Mouse (Mus musculus) c-Kit-positive CD71-negative TER-119-negative erythroid progenitor cells, embryonic 14.5 days (primary cell): ENCODE results near the gene Fgfr2.
A peak's percentile ranks its signal among the peaks of the same experiment; 100 is the strongest.

Source experiments
- DNase-seq: peaks from one replicate; pipeline ENCODE4 v3.0.0-alpha.2; 2013; ENCODE audit warnings: low read depth

Fgfr2 gene

DNA sequence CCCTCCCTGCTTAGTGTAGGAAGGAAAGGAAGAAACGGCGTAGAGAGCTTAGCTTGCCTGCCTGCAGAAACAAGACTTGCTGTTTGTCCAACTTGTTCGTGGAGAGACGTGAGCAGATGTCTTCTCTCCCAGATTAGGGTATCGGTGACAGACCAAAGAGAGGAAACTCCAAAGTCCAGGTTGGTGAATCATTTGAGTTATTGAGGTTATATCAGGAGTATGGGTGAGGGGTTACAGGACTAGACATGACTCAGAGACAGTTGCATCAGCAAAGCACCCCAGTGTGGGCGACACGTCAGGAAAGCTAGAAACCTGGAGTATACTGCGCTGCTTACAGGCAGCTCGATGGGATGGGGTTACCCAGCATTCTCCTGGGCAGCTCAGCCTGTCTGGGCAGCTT, 2457.8 kb downstream of the Fgfr2 start:
- DNase-seq: no peak

DNA sequence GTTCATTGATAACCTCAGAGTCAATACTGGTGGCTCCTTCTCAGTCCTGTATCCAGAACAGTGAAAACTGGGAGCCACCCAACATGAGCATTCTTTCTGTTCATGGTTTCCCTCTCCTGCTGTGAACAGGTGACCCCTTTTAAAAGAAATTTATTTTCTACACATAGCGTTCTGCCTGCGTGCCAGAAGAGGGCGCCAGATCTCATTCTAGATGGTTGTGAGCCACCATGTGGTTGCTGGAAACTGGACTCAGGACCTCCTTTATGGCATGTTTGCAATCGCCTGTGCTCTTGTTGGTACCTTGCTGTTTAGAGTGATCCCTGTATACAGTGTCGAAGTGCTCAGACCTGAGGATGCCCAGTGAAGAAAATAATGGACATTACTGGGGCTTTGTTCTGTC, 2458.5 kb downstream of the Fgfr2 start:
- DNase-seq: no peak

DNA sequence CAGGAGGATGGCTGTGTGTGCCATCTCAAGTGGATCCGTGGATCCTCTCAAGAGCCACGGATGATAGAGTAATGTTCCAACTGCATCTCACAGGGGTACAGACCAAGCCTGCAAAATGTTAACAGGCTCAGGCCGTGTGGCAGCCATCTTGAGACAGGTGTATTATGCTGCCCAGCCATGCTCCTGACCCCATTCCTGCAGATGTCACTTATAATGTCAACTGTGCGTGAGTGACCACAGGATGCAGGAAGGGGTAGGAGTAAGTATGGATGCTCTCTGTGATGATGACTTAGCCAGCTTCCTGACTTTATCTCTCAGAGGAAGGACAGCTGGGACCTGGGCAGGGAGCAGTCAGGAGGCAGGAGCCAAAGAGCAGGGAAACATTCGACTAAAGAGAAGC, 2459.1 kb downstream of the Fgfr2 start:
- no peak for DNase-seq

DNA sequence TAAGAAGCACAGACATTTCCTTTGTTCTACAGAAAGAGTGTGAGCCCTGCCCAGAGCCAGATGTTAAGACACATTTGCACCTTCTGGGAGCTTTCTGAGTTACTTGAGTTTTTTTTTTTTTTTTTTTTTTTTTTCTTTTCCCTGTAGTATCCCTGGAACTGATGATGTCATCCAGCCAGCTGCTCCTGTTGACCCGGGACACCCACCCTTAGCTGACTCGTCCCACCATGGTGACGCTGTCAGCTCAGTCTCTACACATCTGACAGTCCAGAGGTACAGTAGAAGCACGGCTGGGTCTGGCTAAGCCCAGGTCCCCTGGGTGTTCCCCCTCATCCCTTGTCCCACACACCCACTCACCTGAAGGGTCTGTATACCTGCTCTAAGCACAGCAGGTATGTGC, 2460.3 kb downstream of the Fgfr2 start:
- DNase-seq: no peak

DNA sequence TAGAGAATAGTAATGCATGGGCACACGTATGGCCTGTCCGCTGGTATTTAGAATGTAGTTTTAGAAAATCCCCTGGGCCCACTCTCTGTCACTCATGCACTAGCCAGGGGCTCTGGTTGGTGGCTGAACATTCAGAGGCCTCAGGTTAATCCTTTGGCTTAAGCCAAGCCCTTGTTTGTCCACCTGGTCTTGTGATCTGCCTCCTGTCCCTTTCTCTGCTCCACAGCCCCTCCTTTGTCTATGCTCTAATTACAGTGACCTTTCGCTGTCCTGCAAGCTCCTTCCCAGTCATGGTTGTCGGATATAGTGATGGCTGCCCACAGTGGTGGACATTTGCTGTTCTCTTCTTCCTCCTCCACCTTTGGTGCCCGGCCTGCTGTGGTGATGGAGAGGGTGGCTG, 2460.9 kb downstream of the Fgfr2 start:
- DNase-seq: no peak

DNA sequence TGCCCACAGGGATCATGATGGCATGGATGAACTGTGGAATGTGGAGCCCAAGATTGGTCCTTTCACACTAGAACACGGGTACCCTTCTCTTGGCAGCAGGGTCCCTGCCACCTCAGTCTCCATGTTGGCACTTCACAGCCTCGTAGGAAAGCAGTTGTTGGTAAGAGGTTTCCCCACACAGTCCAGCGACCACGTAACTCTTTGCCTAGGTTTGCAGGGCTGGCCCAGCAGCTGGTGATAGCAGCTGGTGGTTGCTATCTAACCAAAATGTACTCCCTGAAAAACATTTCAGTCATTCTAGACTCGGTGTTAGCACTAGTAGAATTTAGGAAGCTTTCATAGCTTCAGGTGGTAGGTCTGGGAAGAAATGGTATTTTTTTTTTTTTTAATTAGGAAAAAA, 2464.0 kb downstream of the Fgfr2 start:
- no peak for DNase-seq

DNA sequence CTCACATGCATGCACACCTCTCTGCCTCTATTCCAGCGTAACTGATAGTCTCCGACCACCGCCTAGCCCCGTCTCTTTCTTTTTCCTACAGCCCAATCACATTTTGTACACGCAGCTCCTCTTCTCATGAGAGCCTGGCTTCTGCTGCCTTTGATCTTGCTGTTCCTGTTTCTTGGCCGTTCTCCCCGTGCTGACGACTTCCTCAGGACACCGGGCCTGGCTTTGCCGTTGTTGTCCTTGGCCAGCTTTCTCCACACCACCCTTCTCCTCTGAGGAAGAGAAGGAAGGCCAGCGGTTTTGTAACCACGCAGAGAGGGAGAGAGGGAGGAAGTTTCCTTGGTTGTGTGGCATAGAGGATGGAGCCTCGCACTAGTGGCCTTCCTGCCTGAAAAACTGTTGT, 2465.4 kb downstream of the Fgfr2 start:
- no peak for DNase-seq

DNA sequence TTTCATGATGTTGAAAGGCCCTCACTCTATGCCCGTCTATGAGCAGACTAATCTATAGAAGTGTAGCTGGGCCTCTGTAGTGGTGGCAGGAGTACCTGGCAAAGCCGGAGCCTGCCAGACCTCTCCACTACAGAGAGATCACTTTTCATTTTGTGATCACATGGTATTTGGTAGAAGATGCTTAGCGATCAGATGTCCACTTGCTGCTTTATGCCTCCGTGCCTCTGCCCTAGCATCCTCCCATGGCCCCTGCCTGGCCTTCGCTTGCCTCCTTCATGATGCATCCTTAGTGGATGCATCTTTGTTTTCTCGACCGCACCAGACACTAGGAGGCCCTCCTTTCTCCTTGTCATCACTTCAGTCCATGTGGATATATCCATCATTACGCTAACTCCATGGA, 2466.2 kb downstream of the Fgfr2 start:
- no peak for DNase-seq

DNA sequence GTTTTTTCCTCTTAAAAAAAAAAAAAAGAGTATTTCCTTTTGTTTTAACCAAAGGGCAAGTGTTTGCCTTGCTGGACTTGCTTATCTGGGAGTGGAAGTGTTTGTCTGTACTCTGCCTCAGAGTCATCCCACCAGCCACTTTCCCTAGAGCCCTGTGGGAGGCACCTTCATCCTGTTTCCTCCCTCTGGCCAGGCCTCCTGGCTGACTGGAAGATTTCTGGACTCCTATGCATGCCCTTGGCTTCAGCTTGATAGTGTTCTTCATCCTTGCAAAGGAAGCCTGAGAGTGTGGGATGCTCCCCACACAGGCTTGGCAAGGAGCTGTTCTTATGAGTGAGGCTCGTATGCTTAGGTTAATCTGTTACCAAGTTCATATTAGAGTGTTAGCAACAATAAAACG, 2468.6 kb downstream of the Fgfr2 start:
- no peak for DNase-seq

DNA sequence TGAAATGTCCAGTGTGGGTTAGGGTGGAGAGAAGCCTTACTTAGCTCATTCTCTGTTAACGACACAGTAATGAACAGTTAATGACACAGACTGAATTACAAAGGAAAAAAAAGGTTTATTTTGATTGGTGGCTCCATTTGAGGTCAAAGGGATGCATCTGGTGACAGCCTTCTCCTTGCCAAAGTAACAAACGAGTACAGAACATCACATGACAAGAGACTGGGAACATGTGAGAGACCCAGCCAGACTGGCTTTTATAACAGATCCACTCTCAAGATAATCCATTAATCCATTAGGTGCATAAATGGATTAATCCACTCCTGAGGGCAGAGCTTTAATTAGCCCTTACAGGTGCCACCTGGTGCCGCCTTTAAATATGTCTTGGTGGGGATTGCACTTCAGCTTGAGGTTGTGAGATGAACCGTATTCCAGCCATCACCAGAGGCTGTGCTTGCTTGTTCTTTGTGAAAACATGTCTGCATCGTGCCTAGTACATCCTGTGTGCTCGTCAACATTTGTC, 2470.1 kb downstream of the Fgfr2 start:
- no peak for DNase-seq

DNA sequence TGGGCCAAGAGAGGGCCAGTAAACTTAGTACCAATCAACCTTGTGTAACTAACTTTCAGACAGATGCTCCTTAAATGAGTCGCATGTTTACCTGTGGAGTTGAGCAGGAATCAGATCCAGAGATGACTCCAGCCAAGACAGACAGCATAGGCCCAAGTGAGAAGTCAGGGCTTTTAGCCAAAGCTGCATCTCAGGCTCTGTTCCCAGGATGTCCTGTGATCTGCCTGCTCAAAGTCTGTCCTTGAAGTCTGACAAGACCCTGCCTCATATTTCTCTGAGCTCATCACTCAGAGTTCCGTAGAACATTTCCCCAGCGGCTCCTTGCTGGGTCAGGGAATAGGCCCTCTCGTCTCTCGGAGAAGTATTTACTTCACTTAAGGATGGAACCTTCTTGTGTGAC, 2472.5 kb downstream of the Fgfr2 start:
- no peak for DNase-seq

DNA sequence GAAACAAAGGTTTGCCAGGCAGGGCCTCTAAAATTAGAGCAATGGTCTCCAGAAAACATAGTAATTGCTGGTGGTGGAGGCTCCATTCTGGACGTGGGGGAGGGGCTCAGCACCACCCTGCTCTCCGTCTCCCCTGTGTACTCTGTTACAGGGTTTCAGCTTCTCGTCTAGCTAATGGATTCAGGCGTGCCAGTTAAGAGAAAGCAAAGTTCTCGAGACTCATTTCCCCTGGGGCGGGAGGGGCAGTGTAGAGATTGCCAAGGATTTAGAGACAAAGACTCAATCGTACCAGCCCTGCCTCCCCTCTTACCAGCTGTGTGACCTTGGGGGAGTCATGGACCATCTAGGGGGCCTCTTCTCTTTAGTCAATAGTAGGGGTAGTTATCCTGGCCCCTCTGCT, 2473.9 kb downstream of the Fgfr2 start:
- no peak for DNase-seq

DNA sequence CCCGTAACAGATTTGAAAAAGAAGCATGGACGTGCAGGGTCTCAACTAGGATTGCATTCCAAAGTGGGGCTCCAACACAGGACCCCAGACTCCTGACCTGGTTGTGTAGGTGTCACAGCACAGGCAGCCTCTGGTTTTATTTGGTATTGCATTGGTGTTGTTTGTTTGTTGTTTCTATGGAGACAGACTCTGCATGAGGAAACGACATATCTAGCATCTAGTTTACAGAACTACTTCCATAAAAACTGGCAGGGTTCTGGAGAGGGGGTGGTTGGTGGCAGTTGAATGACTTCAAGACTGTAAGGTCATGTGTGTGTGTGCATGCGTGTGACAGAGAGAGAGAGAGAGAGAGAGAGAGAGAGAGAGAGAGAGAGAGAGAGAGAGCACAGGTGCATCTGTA, 2475.1 kb downstream of the Fgfr2 start:
- no peak for DNase-seq

DNA sequence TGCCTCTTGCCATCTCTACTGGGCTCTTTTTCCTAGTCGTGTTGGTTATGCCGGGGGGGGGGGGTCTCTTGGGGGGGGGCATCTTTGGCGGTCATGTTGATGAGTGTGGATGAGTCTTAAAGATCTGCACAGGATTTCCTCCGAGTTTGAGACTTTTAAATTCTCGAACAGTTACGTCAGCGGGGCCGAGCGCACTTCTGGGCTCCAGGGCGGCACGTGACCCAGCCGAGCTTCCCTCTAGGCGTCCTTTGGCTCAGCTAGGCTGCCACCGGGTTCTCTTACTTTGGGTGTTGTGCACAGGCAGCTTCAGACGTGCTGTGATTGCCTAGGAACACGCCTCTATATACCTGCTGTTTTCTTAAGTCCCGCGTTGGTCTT, 2476.4 kb downstream of the Fgfr2 start:
- peak; percentile 70 for DNase-seq

DNA sequence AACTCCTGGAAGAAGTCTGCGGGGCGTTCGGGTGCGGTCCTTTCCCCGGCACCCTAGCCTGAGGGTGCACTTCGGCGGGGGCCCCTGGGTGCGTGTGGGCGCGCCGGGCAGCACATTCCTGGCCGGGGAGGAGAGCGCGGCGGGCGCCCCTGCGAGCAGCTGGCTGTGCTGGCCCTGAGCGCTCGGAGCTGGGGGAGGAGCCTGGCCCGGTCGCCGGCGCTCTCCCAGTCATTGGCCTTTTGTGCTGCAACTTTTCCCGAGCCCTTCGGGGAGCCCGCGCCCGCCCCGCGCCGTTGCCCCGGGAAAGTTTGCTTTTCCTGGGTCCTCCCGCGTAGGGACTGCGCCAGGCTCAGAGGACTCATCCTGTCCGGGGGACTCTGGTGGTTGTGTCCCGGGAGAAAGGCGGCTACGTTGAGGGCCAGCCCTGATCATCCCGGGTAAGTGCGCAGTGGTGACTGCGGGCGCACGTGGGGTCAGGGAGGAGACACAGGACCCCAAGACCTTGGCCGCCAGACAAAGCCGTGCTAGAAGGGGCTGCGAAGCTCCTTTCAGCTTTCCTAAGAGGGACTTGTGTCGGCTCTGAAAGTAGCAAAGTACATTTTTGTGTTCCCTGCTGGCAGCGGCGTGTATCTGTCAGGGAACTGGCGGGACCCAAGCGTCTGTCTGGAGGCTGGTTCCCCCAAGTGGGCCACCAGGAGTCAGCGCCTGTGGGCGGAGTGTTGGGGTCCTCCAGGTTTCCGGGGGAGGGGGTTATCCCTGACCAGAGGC, 2477.0 kb downstream of the Fgfr2 start:
- peak; percentile 43 for DNase-seq

DNA sequence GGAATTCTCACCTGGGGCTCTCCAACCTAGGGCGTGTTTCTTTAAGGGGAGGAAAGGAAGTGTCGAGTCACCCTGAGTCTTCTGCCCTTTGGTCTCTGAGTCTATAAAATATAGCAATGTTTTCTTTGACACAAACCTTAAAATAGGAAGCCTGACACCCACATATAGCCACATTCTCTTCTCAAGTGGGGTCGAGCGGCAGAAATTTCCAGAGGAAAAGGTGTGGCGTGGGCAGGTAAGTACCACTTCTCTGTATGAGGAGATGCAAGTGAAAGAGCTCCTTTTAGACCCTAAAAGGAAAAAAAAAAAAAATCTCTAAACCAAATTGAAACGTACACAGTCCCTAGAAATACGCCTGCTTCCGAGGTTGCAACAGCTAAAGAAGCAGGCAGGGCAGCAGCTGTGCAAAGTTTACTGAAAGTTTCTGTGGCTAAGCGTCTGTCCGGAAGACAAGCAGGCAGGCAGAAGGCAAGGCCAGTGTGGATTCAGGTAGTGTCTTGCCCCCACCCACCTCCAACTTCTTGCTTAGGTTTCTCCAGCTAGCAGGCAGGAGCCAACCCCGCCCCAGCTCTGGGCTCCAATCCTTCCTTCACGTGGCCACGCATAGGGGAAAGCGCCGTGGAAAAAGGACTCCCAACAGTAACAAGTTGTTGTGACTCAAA, 2477.7 kb downstream of the Fgfr2 start:
- peak; percentile 29 for DNase-seq

DNA sequence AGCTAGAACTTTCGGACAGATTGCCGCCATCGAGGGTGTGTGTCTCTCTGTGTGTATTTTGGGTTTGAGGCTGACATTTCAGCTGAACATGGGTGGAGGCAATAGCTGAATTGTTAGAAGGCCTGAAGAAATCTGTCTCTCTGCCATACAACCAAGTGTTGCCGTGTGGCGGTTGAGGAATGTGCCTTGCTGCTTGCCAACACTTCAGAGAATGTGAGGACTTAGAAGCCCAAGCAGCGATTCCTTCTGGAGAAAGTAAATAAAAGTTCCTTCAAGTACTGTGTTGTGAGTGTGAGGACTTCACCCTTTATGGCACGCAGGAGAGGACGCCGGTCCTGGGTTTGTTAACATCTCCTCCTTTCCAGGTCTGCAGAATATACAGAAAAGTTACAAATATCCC, 2482.5 kb downstream of the Fgfr2 start:
- DNase-seq: no peak

DNA sequence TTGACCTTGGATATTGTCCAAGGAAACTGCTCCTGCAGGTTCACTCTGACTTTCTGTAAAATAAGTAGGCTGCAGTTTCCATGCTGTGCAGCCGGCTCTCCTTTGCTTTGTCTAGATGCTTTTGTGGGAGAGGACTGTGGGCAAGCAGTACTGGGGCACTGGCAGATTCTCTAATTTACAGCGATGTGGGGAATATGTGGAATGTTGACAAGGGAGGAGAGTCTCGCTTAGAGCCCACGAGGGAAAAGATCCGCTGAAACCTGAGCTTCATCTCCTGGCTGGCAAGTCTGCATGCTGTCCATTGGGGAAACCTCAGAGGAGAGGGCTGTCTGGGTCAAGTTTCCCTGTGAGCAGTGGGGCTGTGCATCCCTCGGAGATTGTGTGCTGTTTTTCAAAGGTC, 2485.3 kb downstream of the Fgfr2 start:
- no peak for DNase-seq

DNA sequence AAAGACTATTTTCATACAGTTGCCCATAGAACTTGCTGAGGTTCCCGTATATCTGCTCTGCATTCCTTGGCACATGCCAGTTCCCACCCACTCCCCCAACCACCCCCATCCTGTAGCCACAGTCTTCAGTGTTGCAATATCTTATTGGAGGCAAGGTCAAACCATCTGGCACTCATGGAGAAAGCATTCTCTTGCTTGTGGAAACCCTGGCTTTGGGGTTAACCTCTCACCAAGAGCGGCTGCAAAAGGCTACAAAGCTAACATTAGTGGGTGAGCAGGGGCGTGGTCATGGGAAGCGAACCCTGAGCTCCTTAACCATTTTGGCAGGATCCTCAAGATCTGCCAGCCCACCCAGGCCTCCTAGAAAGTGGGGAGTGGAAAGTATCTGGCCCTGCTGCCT, 2486.2 kb downstream of the Fgfr2 start:
- DNase-seq: no peak

DNA sequence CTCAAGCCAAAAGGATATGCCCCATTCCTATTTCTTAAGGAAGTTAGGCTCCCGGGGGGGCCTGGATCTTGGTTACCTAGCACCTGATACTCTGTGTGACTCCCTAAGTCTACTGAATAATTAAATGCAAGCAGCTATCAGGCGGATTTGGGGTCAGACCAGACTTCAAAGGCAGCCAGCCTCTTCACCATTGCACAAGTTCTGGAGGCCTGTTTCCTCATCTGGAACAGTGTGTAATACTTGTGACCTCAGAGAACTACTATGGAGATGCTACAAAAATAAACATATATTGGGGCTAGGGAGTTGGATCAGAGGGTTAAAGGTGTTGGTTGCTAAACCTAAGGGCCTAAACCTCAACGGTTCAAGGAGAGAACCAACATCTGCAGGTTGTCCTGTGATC, 2486.9 kb downstream of the Fgfr2 start:
- no peak for DNase-seq

DNA sequence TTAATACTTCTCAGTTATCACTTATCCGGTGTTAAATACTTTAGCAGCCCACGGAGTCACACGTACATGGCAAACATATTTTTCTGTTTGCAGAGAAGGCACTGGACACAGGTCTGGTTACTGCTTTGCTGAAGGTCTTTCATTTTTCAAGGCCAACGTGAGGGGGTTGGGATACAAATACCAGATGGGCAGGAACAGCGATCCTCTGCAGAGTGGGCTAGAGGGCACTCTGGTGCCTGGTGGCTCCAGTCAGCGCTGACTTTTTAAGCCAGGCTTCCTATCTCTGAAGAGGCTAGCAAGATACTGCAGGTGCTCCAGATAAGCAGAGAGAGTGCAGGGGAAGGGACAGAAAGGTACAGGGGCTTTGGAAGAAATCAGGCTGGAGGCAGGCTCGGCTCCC, 2487.9 kb downstream of the Fgfr2 start:
- DNase-seq: no peak

DNA sequence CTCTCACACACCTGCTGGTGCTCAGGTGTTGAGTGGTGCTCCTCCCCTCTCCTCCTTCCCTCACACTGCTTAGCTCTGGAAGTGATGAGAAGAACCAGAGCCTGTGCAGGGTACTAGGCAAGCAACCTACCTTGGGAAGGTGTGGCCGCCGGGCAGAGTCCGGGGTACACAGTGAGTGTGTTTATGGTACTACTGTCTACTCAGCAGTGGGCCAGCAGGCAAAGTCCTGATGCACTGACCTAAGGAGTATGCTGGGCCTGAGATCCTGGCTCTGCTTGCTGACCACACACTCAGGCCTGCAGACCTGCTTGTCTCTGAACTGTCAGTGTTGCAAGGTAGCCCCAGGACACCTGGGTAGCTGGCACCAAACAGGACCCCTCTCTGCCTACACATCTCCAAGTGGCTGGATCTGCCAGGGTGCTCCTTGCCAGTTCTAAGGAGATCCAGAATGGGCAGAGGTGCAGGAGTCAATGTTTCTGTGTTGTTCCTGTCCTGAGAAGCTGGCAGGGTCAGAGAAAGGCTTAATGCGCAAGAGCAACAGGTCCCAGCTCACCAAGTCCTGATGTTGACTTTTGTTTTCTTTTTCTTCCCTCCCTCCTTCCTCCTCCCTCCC, 2488.8 kb downstream of the Fgfr2 start:
- no peak for DNase-seq

DNA sequence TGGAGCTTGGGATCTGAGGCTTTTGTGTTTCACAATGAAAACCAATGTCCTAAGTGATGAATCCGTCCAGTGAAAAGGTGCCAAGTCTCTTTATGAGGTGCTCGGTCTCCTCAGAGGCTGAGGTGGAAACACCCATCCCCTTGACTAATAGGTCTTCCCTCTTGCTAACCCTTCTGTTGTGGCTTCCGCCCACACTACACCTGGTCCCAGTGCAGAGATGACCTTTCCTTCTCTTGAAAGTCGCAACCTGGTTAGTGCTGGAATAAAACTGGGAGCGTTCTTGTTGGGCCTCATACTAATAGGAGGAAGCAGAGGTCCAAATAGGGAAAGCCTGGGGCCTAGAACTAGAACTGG, 2490.8 kb downstream of the Fgfr2 start:
- no peak for DNase-seq
